Mouse (Mus musculus) CD4-positive, CD25-positive, alpha-beta regulatory T cell, adult 2 months (primary cell): ENCODE data around the gene Cabp1.
"Not testable (repeated sequence)": the region's sequence is repeated elsewhere in the genome, so short reads cannot be mapped to it uniquely, and the experiment has no call there.

ENCODE experiments used
- DNase-seq: peaks from one replicate; pipeline ENCODE4 v3.0.0-alpha.2; 2012; ENCODE audit warnings: low read depth, low spot score

The Cabp1 gene

DNA sequence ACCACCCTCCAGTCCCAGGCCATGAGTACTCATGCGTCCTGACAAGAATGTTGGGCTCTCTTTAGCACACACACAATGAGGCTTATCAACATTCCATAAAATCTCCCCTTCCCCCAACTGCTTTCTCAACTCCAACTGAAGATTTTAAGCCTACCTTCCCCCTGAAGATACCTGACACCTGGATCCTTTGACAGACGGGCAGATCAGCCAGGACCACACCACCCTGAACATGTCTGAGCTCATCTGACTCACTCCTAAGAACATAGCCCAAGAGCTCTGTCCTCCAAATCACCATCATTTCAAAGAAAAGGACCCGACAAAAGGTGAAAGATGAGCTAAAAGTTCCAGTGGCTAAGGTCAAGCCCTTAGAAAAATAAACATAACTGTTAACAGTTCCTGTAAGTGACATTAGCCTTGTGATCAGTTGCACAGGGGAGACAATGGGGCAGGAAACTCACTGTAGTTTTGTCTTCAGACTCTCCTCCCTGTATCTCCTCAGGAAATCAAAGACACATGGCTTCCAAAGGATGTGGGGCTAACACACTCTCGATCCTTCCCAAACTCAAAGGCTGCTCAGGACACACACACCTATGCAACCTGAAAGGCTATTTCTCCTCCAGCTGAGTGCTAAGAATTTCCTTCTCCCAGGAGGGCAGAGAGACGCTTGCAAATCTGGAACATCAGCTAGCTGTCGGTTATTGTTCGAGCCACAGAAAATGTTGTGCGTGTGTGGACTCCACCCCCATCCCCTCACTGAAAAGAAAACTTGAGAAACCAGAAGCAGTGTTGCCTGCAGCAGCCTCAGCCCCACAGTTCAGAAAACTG, 41.8 kb downstream of the Cabp1 start:
- peak; percentile 41 for DNase-seq

DNA sequence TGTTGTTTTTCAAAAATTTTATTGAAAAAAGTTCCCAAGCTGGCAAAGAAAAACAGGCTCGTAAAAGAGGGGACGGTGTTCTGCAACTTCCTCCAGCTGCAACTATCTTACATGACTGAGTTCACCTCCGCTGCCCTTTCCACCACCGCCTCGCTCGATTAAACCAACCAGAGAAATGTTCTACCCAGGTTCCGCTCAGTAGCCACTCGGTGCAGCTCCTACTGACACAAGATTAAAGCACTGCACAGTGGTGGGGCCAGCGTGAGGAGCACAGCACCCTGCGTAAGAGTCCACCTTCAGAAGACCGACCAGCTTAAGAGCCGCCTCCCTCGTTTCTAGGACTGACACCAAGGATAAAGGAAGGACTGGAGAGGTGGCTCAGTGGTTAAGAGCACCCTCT, 42.7 kb downstream of the Cabp1 start:
- DNase-seq, result peak; percentile 49

DNA sequence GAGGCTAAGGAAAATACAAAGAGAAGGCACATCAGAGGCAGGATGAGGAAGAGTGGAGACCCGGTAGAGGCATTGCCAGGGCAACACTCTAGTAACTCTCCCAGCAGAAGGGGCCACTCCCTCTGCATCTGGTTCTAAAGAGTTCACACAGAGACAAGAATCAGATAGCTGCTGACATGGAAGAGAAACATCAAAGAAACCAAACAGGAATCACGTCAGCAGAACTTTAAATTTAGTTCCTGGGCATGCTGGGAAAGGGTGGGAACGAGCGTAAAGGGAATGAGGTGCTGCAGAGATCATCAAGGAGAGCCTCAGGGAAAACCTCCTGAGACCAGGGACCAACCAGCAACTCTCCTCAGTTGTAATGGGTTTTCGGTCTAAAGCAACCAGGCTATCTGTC, 43.2 kb downstream of the Cabp1 start:
- peak; percentile 67 for DNase-seq

DNA sequence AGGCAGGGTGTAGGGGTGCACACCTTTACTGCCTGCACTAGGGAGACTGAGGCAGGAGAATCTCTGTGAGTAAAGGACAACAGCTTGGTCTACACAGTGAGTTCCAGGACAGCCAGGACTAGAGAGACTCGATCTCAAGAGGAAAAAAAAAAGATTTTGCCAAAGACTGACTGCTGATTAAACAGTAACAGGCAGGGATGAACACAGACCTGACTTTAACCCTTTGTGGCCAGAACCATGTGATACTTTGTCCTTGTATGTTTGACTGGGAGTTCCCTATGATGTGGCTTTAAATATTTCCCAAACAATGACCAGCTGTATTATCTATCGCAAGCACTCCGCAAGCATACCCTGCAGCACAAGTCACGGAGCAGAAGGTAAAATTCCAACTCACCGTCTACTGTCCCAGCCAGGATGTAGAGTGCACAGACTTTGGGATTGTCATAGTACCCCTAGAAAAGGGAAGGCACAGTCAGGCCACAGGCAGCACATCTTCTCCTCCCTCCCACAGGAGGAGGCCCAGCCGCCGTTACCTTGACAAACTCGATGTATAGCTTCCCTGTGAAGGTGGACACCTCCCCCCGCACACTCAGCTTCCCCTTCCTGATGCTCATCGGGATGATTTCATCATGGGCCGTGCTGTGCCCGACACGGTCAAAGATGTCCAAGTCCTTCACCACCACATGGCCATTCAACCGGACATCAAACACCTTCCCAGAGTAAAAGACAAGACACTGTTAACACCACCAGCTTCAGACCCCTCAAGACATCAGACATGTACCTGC, 44.3 kb downstream of the Cabp1 start:
- DNase-seq, result no peak

DNA sequence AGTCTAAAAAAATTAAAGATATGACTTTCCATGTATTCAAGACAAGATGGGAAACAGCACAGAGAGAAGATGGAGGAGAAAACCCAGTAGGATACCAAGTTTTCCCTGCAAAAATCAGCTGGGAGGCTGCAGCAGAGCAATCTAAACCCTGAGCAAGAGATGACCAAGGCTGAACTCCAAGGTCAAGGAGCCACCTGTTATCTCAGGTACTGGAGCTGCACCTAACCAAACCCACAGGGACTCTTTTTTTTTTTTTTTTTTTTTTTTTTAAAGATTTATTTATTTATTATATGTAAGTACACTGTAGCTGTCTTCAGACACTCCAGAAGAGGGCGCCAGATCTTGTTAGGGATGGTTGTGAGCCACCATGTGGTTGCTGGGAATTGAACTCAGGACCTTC, 45.3 kb downstream of the Cabp1 start:
- not testable (repeated sequence) for DNase-seq

DNA sequence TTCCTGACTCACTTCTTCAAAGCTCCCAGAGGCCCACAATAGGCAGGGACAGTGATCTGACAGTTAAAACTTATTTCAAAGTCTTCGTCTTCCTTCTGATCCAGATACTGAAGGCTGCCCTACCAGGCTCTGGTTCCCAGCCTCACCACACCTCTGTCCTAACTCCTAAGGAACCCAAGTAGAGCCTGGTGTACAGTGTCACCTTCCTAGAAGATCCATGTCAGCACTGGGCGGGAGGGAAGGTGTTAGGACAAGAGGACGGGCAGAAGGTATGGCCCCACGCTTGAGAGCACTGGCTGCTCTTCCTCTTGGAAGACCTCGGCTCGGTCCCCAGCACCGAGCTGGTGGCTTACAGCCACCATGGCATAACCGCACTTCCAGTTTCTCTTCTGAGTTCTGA, 45.8 kb downstream of the Cabp1 start:
- DNase-seq, result no peak

DNA sequence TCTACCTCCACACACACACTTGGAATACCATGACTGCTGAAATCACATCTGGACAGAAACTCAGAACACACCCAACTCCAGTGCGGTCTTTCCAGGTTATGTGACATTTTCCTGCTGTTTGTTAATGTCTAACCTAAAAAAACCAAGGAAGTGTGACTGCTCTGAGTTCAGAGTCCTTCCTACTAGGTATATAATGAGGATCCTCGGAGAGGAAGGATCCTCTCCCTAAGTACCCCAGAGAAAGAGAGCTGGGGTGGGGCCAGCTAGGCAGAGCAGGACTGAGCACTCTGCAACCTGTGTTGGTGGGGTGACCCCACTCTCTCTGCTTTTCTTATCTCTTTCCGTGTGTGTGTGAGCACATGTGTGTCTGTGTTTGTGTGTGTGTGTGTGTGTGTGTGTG, 46.8 kb downstream of the Cabp1 start:
- DNase-seq, result no peak

DNA sequence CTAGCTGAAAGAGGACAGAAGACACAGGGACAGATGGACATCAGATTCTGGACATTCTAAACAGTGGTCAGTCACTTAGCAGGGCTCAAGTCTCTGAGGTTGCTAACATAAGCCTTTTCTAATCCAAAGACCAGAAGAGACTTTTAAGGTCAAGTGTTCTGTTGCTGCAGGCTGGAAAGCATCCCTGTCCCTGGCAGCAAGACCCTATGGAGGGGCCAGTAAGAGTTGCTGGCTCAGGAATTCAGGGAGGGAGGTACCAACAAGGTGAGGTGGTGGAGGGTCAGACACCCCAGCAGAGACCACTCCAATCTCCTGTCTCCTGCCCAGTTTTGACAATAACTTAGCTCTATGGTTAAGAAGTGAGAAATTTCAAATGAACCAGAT, 47.4 kb downstream of the Cabp1 start:
- DNase-seq, result no peak

DNA sequence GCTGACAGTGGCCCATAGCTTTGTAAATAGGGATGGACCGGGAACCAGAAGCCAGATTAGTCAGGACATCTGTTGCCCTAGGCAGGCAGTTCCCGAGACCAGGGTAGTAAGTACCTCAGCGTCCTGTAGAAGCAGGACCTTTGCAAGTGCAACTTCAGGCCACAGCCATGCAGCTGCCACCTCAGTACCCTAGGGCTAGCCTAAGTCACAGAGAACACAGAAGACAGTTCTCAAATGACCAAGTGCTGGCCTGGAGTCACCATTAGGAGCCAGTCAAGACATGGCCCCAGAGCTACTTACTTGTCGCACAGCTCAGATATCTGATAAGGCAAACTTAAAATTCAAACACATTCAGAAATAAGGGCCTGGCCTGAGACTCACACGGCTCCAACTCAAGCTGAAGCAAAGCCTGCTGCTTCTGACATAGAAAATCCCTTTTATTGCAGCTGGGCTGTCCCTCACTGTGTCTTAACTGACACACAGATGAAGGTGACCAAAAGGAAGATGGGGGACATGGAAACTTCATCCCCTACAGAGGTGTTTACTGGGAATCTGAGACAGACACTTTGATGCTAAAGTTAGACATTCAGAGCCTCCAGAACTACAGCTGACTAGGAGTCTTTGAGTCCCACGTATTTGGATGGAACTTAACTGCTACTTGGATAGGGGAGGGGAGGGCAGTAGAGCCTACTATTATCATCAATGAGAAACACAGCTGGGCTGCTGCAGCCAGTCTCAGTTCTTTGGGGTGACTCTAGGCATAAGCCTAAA, 48.0 kb downstream of the Cabp1 start:
- no peak for DNase-seq

DNA sequence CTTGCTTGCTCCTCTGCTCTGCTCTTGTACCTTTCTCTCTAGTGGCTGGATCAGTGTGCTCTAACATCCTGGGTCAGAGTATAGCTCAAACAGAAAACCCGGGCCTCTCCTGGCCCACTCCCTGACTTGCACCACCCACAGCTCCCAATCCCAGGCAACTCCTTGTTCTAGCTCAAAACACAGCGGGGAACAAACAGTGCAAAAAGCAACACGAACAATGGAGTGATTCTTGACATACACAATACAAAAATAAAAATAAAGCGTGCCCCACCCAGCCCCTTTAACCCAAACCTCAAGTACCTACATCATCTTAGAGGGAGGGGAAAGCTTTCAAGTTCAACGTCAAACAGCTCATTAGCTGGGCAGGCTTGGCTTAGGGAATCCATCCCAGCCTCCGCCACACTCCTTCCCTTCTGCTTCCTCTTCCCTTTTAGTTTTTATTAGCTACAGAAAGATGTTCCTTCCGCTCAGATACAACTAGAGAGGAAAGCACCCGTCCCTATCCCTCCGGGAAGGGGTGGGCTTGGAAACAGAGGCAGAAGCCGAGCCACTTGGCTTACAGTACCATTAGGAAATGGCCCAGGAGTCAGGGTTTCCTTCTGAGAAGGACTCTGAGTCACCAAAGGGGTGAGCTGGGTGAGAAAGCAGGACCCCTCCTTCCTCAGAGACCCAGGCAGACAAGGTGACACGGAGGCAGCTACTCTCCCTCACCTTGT, 48.8 kb downstream of the Cabp1 start:
- no peak for DNase-seq

DNA sequence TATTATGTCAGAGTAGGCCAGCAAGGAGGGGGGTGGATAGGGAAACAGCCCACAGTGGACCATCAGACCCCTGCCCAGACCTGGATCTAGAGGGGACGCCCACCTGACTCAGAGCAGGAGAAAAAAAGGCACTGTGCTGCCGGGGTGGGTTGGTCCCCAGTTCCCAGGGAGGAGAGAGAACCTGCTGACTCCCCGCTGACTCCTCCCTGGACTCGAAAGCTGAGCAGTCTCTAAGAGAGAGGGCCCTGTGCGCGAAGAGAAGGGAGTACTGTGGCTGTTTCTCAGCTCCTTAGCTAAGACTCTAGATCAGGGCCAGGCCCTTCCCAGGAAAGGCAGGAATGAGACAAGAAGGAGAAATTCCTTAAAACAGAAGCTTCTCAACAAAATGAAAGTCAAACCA, 49.7 kb downstream of the Cabp1 start:
- DNase-seq, result no peak

DNA sequence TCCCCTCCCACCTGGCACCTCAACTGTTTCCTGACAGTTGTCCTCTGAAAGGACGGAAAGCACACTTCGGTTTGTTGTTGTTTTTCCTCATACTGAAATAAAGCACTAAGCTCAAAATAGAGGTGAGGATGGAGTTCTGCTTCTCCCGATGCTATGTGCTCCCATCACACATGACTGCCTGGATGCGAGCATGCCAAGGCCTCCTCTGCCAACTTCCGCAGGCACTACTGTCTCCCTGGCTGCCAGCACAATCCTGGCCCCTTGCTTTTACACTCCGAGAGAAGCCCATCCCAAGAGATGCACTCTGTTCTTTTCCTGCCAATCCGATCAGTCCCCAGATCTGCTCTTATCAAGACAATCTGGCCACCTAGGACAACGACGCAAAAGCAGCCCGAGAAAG, 50.6 kb downstream of the Cabp1 start:
- no peak for DNase-seq

DNA sequence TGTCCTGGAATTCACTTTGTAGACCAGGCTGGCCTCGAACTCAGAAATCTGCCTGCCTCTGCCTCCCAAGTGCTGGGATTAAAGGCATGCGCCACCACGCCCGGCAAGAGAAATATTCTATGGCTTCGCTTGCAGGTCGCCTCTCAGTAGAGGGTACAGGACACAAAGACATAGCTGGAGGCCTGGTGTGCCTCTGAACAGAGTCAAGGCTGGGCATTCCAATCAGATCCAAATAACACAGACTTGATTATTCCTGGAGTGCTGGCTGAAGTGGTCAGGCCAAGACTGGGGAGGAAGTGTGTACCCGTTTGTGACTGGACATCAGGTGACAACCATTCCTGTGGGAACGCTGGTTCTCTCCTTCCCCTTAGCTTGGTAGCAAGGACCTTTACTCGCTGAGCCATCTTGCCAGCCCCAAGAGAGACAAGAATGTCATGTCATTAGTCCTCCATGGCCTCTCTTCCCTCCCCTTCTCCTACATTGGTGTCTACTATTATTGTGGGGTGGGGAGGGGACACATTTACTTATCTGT, 51.9 kb downstream of the Cabp1 start:
- no peak for DNase-seq

DNA sequence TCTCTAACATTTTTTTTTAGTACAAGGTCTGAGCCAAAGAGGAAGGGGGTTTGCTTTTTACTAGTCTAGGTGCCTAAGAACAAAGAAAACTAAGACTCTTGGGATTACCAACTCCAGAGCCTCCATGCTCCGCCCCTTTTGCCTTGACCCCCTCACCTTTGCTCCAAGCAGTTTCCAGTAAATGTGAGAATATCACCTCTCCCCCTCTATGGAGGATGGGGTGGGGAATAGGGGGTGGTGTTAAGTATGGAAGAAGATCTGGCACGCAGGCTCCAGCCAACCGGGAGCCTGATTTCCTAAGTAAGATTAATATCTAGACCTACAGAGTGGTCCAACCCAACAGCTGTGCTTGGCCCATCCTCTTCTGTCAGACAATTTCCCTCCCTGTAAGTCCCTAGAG, 53.5 kb downstream of the Cabp1 start:
- DNase-seq, result no peak

DNA sequence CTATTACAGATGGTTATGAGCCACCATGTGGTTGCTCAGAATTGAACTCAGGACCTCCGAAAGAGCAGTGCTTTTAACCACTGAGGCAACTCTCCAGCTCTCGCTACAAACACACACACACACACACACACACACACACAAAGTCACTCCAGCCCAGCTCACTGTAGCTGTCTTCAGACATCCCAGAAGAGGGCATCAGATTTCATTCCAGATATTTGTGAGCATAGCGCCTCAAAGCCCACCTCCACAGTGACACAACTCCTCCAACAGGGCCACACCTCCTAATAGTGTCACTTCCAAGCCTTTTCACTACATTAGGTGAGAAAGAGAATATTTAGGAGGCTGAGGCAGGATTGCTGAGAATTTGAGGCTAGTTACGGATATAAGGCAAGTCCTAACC, 55.1 kb downstream of the Cabp1 start:
- DNase-seq, result no peak

DNA sequence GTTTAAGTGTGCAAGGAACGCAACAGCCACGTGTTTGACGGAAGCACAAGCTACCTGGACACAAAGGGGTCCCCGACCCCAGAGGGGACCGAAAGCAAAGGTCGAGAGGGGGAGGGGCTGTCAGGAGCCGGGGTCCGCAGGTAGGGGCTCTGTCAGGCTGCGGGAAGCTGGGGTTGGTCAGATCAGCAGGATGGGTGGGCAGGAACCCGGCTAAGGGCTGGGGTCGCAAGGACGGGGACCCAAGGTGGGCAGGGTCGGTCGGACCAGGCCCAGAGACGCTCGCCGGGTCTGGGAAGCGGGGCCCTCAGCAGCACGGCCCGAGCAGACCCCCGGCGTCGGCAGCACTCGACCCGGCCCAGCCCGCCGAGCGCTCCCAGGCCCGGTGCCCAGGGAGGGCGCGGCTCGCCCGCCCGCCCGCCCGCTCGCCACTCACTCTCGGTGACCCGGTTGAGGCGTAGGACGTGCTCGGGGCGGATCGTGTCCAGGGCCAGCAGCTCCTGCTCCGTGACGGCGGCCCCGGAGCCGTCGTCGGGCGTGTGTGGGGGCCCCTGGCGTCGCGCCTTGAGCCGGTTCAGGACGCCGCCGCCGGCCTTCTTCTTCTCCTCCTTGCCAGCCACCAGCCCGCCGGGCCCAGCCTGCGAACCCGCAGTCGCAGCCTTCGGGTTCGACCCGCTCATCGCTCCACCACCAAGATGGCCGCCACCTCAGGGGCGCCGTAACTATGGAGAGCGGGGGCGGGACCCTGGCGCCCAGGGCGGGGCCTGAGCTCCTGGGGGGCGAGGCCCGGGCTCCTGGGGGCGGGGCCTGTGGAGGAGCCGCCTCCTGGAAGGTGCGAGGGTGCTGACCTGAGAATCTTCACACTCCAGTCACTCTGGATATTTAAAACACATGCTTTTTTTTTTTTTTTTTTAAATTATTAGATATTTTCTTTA, 59.7 kb downstream of the Cabp1 start, which contains the start of gene Unc119b:
TSS of gene Unc119b (minus strand) at position 742 of the 932 bp plus-strand sequence.
- DNase-seq, result peak; percentile 93

DNA sequence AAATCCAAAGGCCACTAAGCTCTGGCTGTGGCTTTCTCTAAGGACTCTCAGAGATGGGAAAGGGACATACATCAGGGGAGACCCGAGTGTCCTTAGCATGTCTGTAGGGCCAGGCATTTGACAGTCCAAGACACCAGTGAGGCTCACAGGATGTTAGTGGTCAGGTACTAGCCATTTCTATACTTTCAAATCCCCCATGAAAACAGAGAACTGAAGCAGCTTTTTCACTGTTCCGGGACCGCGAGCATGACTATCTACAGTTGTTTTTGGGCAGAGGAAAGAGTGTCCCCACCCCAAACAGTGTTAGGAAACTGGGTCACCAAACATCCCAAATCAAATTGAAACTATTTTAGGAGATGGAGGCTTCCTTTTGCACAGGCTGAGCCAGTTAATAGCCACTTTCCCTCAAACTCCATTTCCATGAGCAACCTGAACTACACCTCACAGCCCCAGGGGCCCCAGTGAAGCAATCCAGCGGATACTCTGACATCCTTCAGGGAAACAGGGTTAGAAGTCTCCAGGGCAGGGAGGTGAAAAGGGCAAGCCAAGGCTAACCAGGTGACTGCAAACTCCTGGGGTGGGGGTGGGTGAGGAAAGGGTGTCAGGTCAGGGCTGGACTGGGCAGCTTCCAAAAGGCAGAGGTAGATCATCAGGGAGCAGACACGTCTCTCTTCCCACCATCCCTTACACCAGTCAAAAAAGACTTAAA, 60.7 kb downstream of the Cabp1 start:
- peak; percentile 20 for DNase-seq

DNA sequence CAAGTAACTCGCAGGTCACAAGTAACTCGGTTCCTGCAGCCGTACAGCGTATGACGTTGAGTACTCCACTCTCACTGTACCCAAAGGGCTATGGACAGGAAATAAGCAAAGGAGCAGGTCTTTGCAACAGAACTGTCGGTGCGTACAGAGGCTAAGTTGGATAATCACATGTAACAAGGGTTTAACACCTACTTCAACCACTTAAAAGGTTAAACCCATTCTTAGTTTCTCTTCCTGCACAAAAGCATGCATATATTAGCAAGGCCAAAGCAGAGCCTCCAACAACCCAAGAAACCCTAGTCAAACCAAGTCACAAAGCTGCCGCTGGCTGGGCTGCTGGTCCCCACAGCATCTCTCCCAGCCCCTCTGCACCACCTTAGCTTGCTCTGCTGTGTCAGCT, 61.7 kb downstream of the Cabp1 start:
- DNase-seq, result peak; percentile 71

DNA sequence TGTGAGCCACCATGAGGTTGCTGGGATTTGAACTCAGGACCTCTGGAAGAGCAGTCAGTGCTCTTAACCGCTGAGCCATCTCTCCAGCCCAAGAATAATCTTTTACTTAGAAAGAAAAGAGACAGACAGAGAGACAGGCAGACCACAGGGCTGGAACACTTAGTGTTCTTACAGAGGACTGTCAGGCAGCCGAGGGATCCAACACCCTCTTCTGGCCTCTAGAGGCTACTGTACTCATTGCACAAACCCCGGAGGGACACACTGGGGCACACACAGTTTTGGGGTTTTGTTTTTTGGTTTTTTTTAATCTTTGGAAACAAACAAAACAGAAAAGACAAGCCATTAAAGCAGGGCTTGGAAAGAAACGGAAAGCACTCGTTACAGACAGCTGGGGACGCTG, 64.9 kb downstream of the Cabp1 start:
- DNase-seq, result no peak
